Mouse (Mus musculus): ENCODE measurements around the gene Ccr3.
"Not testable (repeated sequence)": the region's sequence is repeated elsewhere in the genome, so short reads cannot be mapped to it uniquely, and the experiment has no call there.

Ccr3 gene

GRCm38 (mm10) chr9:124053532-124053931 lies 31.8 kb downstream of the Ccr3 start:
- DNase-seq (ENCODE audit: low read depth), result no peak

GRCm38 (mm10) chr9:124056158-124056709 lies 34.5 kb downstream of the Ccr3 start:
- no peak for DNase-seq (ENCODE audit: low read depth)

GRCm38 (mm10) chr9:124059660-124060352 lies 38.0 kb downstream of the Ccr3 start:
- no peak for DNase-seq (ENCODE audit: low read depth)

GRCm38 (mm10) chr9:124061474-124062432 lies 40.0 kb downstream of the Ccr3 start:
- DNase-seq (ENCODE audit: low read depth), result not testable (repeated sequence)

GRCm38 (mm10) chr9:124066572-124067103 lies 44.9 kb downstream of the Ccr3 start:
- no peak for DNase-seq (ENCODE audit: low read depth)

GRCm38 (mm10) chr9:124068098-124069058 lies 46.6 kb downstream of the Ccr3 start:
- DNase-seq (ENCODE audit: low read depth), result peak; percentile 82

- DNase-seq (ENCODE audit: low read depth), result no peak
Observed at GRCm38 (mm10) chr9:124071506-124071905, 49.7 kb downstream of the Ccr3 start.

- DNase-seq (ENCODE audit: low read depth), result peak; percentile 42
Observed at GRCm38 (mm10) chr9:124079803-124080202, 58.0 kb downstream of the Ccr3 start.

GRCm38 (mm10) chr9:124080471-124080870 lies 58.7 kb downstream of the Ccr3 start:
- not testable (repeated sequence) for DNase-seq (ENCODE audit: low read depth)
